Mouse (Mus musculus) lung, embryonic 15.5 days (tissue): ENCODE data around the gene Fgfr1op. TPM values are rescaled to one million over a fixed set of nuclear protein-coding genes. Genes with fewer than 3 reads are reported as not detected.
A peak's percentile ranks its signal among the peaks of the same experiment; 100 is the strongest.
"Not testable (repeated sequence)": the region's sequence is repeated elsewhere in the genome, so short reads cannot be mapped to it uniquely, and the experiment has no call there.

Experiments used
- ATAC-seq: fragments of 200-750 bp; cut with Nextera tagmentation; 2 replicates; pipeline ENCODE4 v1.8.0; 2017; ENCODE audit warnings: moderate number of reproducible peaks, borderline replicate concordance; ENCODE audit not compliant: low FRiP score, low TSS enrichment; ENCODE audit errors: extremely low read depth
- H3K27ac ChIP-seq: fragments of 300-500 bp; sonication (generic); 2 replicates; pipeline ENCODE4 v1.5.1; 2015; ENCODE audit warnings: moderate library complexity, mild to moderate bottlenecking, inconsistent platforms
- H3K27me3 ChIP-seq: fragments of 300-500 bp; sonication (generic); 2 replicates; pipeline ENCODE4 v1.6.1; 2015; ENCODE audit warnings: inconsistent platforms
- H3K36me3 ChIP-seq: fragments of 300-500 bp; sonication (generic); 2 replicates; pipeline ENCODE4 v1.6.1; 2015; ENCODE audit warnings: inconsistent platforms
- H3K4me1 ChIP-seq: fragments of 300-500 bp; sonication (generic); 2 replicates; pipeline ENCODE4 v1.6.1; 2015; ENCODE audit warnings: inconsistent platforms
- H3K4me2 ChIP-seq: fragments of 300-500 bp; sonication (generic); 2 replicates; pipeline ENCODE4 v1.6.1; 2015; ENCODE audit warnings: inconsistent platforms, mild to moderate bottlenecking, moderate library complexity
- H3K4me3 ChIP-seq: fragments of 300-500 bp; sonication (generic); 2 replicates; pipeline ENCODE4 v1.5.1; 2015; ENCODE audit warnings: mild to moderate bottlenecking, inconsistent platforms
- H3K9ac ChIP-seq: fragments of 300-500 bp; sonication (generic); 2 replicates; pipeline ENCODE4 v1.6.1; 2015; ENCODE audit warnings: inconsistent platforms
- H3K9me3 ChIP-seq: fragments of 300-500 bp; sonication (generic); 2 replicates; pipeline ENCODE4 v1.6.1; 2016; ENCODE audit warnings: inconsistent platforms
- WGBS: fragments of 180-500 bp; shearing (Covaris S2); methylation state at CpG from one replicate; pipeline ENCODE4 v1.1.7; 2015; 5-methylcytosine and 5-hydroxymethylcytosine counted together
- polyA plus RNA-seq: library from polyadenylated mRNA; unstranded; fragments of >200 nt; fragmentation: Nextera tagmentation; extraction: Ambion mirVana; gene quantifications from 2 replicates; pipeline ENCODE4 v1.2.1, GENCODE M21; 2015

Gene Fgfr1op
- polyA plus RNA-seq, 1 experiment from 2014 or later = 35.9 TPM

DNA sequence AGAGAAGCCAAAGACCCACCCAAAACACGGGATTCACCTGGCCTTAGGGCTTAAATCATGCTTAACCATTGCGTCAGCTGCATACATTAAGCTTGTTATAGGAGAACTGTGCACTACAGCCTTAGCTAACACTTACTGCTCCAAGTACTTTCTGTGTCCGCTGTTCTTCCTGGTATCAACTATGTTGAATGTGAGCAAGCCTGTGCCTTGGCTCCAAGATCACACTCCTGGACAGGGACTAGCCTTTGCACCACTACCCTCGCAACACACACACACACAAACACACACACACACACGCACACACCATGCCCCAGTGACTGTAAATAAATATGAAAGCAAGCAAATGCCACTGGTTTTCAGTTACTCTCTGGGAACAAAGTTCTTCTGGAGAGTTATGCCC lies 18.4 kb upstream of the Fgfr1op start:
- not testable (repeated sequence) for ATAC-seq, H3K9ac ChIP-seq

DNA sequence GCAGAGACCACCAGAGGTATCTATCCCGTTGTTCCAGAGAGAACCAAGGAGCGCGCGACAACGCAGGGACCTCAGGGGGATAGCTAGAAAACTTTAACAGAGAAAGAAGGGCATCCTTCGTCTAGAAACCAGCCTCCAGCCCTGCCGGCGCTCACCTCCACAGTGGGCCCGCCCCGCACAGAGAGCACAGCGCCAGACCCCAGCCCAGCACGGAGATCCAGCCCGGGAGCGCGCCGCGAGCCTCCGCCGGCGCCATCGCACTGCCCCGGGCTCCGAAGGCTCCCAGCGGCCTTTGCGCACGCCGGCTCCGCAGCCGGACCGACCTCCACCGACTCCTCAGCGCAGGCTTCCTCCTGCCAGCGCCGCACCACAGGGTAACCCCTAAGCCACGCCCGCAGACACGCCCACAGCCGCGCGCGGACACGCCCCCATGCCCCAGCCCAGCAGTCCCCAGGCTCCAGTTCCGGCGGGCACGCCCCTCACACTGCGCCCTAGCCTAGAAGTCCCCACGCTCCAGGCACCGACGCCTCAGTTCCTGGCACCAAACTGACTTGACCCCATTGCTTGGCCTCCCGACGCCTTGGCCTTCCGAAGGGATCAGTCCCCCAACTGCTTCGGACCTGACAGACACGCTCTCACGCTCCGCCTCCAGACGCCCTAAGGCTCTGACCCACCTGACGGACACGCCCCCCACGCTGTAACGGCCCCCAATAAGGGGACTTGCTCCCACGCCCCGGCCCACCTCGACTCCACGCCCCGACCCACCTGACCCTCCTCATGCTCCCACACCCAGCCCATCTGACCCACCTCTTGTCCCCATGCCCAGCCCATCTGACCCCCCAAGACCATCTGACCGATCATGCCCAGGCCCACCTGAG lies 17.6 kb upstream of the Fgfr1op start, which contains the start of the genes Gm49673 and Rnaset2a:
Gene Gm49673, minus strand, starts transcription at position 350 of the 878 bp plus-strand sequence.
Gene Rnaset2a, minus strand, starts transcription at position 659 of the 878 bp plus-strand sequence.
- H3K27ac ChIP-seq = peak within 1 kb of the TSS; percentile 67
- peak within 1 kb of the TSS; percentile 59 for H3K4me3 ChIP-seq
- not testable (repeated sequence) for H3K9me3 ChIP-seq, H3K27me3 ChIP-seq, H3K36me3 ChIP-seq, H3K4me1 ChIP-seq
- ATAC-seq = peak; percentile 98
- 2% methylated on average over 41 of the region's 67 CpGs for WGBS
- H3K4me2 ChIP-seq = peak within 1 kb of the TSS; percentile 61
- peak within 1 kb of the TSS; percentile 60 for H3K9ac ChIP-seq

More for the DNA sequence above, 18.4 kb upstream of the Fgfr1op start:
- not testable (repeated sequence) for H3K36me3 ChIP-seq, H3K9me3 ChIP-seq, H3K27ac ChIP-seq, H3K27me3 ChIP-seq, H3K4me1 ChIP-seq
- WGBS = 11% methylated on average over 5 of the region's 5 CpGs
- Histone ChIP-seq H3K4me2 (peak overlapping the region; percentile 55), H3K4me3 (peak overlapping the region; percentile 59)

DNA sequence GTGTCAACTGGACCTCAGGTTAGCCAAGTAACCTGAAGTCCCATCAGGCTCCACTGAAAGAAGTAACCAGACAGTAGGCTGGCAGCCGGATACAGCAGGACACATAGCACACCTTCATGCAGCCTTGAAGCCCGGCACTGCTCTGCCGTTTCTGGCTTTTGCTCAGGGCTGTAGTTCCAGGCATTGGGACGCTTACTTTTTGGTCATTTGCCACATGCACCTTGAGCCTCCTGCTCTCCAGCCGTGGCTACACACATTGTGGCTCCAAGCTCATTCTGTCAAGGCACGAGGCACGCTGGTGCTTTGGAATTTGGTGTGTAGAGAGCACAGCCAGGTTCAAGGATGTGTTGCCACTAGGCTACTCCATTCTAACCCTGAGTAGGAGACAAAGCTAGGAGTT lies 10.3 kb upstream of the Fgfr1op start:
- H3K4me2 ChIP-seq, H3K27ac ChIP-seq, H3K4me1 ChIP-seq, H3K27me3 ChIP-seq, H3K9me3 ChIP-seq, H3K36me3 ChIP-seq, H3K4me3 ChIP-seq, ATAC-seq, H3K9ac ChIP-seq: not testable (repeated sequence)
- 75% methylated on average over 7 of the region's 7 CpGs for WGBS

DNA sequence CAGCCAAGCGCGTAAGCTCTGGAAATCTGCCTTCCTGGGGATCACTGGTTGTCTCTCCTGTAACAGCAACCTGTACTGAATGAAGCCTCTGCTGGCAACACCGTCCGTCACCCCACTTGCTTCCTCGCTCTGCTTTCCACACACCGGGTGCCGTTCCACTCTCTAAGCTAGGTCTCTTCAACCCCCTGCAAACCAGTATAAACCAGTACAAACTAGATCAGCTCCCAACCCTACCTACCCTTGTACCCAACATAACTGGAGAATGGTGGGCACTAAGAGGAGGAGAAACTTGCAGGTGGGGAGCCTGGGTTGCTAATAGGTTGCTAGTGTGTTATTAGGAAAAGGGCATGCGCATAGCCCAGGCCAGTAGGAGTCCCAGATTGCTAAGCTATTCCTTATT lies 9.3 kb upstream of the Fgfr1op start:
- 100% methylated on average over 1 of the region's 8 CpGs for WGBS
- H3K9ac ChIP-seq, H3K36me3 ChIP-seq, H3K4me1 ChIP-seq, H3K4me2 ChIP-seq, H3K27ac ChIP-seq, ATAC-seq, H3K9me3 ChIP-seq, H3K4me3 ChIP-seq, H3K27me3 ChIP-seq: not testable (repeated sequence)

DNA sequence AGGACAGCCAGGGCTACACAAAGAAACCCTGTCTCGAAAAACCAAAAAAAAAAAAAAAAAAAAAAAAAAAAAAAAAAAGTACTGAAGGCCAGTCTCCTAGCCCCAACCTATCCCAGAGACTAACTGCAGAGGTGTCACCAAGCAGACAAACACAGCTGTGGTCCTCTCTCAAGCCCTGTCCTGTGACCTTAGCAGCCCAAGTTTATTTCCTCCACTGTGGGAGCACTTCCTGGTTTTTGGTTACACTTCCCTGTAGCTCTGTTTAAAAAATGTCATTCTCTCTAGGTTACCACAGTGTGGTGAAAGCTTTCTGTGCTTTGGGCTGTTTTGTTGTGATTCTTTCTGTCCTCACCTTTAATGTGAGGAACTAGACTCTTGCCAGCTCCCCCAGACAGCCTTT lies 6.7 kb upstream of the Fgfr1op start:
- not testable (repeated sequence) for H3K4me1 ChIP-seq, H3K27me3 ChIP-seq, H3K4me3 ChIP-seq, H3K27ac ChIP-seq, H3K9me3 ChIP-seq, ATAC-seq, H3K4me2 ChIP-seq, H3K36me3 ChIP-seq, H3K9ac ChIP-seq
- 40% methylated on average over 1 of the region's 1 CpGs for WGBS

DNA sequence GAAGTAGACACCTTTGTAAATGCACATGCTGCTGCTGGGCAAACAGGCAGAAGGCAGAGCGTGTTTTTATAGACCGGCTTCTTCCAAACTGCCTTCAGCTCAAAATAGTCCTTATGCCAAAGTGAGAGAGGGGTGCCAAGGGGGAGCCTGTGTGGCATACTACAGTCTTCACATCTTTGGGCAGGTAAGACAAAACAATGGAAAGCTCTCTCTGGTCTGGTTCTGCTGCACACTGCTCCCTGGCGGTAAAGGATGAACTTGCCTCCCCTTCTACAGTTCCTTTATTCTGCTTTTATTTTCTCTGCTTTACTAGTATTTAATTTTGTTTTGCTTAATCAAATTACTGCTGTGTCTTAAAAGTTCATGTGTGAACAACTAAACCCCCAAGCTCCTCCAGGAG lies 4.3 kb upstream of the Fgfr1op start:
- H3K36me3 ChIP-seq, H3K4me2 ChIP-seq, H3K4me1 ChIP-seq, H3K9ac ChIP-seq, ATAC-seq, H3K27me3 ChIP-seq, H3K9me3 ChIP-seq, H3K27ac ChIP-seq, H3K4me3 ChIP-seq: not testable (repeated sequence)
- 46% methylated on average over 2 of the region's 3 CpGs for WGBS

DNA sequence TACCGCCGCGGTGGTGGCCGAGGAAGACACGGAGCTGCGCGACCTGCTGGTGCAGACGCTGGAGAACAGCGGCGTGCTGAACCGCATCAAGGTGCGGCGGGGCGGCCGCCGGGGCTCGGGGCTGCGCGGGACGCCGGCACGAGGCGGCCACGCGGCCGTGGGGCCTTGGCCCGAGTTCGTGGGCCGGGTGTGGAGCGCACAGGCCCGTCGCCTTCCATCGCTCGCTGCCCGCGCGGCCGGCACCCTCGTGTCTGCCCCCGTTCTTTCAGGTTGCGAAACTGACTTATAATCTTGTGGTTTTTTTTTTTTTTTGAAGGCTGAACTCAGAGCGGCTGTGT lies 276 bp downstream of the Fgfr1op start:
- Histone ChIP-seq H3K27ac (peak overlapping the region; percentile 61; the same call in 1 of the 2 replicates), H3K9ac (peak overlapping the region; percentile 44; the same call in 1 of the 2 replicates), H3K4me3 (peak overlapping the region; percentile 55), H3K36me3 (peaks cover 13% of the 10 kb centered on the region), H3K4me2 (peak overlapping the region; percentile 44)
- WGBS = under 1% methylated on average over 39 of the region's 42 CpGs
- not testable (repeated sequence) for H3K27me3 ChIP-seq, H3K9me3 ChIP-seq, ATAC-seq, H3K4me1 ChIP-seq

DNA sequence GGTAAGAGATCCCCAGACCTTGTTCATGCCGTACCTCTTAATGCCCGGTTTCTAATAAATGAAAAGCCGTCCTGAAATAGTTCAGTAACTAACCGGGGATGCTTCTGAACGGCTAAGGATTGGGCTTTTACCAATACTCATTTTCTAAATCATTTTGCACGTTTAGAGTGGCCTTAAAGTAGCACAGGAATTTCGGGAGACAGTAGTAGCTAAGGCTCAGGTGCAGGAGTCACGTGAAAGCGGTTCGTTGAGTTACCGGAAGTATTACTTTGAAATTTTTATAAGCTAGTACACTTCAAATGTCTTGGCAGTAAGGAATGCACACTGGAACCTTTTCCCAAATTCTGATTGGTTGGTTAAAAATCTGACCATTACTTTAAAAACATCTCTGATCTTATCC lies 676 bp downstream of the Fgfr1op start:
- H3K9ac ChIP-seq, H3K4me1 ChIP-seq, H3K27ac ChIP-seq, ATAC-seq, H3K9me3 ChIP-seq, H3K27me3 ChIP-seq: not testable (repeated sequence)
- peaks cover 17% of the 10 kb centered on the region for H3K36me3 ChIP-seq
- peak overlapping the region; percentile 55 for H3K4me3 ChIP-seq
- peak overlapping the region; percentile 44 for H3K4me2 ChIP-seq
- under 1% methylated on average over 11 of the region's 11 CpGs for WGBS

DNA sequence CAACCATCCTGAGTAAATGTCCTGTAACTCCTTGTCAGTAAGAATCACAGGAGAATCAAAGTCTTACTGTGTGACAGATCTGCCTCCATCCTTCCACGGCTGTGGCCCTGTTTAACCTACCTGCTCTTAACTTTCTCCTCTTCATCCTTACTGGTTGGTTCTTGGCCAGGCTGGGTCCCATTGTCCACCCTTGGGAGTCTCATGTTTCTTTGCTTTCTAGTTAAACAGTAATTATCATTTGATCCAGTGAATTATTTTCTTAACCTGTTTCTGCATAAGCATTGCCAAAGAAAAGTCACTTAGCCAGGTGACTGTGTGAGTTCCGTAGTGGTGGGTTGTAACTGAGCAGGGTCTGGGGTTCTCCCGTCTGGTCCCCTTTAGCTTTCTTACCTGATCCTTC lies 1.2 kb downstream of the Fgfr1op start:
- not testable (repeated sequence) for ATAC-seq
- WGBS = 23% methylated on average over 2 of the region's 3 CpGs
- peak overlapping the region; percentile 44 for H3K4me2 ChIP-seq

DNA sequence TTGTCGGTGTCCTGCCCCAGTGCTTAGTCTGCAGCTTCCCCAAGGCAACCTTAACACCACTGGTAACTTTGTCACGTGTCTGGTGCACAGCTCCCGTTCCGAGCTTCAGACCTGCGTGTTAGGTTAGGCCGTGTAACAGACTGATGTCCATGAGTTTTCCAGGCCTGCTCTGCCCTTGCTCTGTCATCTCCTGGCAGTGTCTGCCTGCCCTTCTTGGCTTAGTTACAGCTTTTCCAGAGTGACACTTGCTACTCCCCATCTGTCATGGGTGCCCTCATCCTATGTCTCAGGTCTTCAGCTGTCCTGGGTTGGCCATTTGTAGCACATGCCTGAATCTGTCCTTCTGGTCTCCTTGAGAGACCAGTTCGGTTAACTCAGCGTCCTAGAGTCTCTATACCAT lies 2.1 kb downstream of the Fgfr1op start:
- peaks cover 26% of the 10 kb centered on the region for H3K36me3 ChIP-seq

More for the DNA sequence above, 1.2 kb downstream of the Fgfr1op start:
- H3K27me3 ChIP-seq, H3K9ac ChIP-seq, H3K4me1 ChIP-seq, H3K27ac ChIP-seq, H3K9me3 ChIP-seq: not testable (repeated sequence)
- Histone ChIP-seq H3K4me3 (peak overlapping the region; percentile 55), H3K36me3 (peaks cover 21% of the 10 kb centered on the region)

DNA sequence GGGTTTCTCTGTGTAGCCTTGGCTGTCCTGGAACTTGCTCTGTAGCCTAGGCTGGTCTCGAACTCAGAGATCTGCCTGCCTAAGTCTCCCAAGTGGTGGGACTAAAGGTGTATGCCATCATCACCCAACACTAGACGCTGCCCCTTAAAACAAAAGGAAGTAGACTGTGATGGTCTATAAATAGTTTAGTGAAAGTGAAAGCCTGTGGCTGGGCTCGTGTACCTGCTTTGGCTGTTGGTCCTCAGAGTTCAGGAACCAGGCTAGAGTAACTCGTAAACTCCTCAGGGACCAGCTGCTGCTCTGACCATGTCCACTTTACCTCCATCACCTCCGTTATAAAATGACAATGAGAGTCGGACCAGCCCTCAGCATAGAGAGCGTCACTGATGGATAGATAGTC lies 5.0 kb downstream of the Fgfr1op start:
- no peaks in the 10 kb centered on the region for H3K4me1 ChIP-seq
- H3K36me3 ChIP-seq = peaks cover 44% of the 10 kb centered on the region
- H3K9ac ChIP-seq = no peak overlapping the region
- no peak overlapping the region for H3K4me2 ChIP-seq
- H3K4me3 ChIP-seq = no peak overlapping the region
- 84% methylated on average over 7 of the region's 7 CpGs for WGBS
- H3K27me3 ChIP-seq = no peaks in the 10 kb centered on the region
- H3K9me3 ChIP-seq = no peaks in the 10 kb centered on the region
- no peak for ATAC-seq
- H3K27ac ChIP-seq = no peak overlapping the region

More for the DNA sequence above, 2.1 kb downstream of the Fgfr1op start:
- ATAC-seq, H3K9me3 ChIP-seq, H3K4me2 ChIP-seq, H3K27me3 ChIP-seq, H3K9ac ChIP-seq, H3K4me3 ChIP-seq, H3K4me1 ChIP-seq, H3K27ac ChIP-seq: not testable (repeated sequence)
- WGBS = 88% methylated on average over 6 of the region's 8 CpGs

DNA sequence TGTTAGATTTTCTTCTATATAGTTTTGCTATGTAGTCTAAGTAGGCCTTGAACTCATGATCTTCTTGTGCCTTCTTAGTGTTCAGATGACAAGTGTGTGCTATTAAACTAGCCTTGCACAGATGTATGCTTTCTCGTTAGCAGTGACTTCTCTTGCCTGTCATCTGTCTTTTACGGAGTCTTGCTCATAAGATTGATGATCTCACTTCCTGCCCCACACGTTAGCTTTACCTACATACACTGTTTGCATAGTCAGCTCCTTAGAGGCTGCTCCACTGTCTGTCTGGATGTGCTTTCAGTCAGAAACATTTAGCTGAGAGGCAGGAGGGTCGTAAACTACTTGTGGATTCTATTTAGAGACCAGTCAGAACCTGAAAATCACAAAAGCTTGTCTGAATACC lies 5.8 kb downstream of the Fgfr1op start:
- peaks cover 51% of the 10 kb centered on the region for H3K36me3 ChIP-seq
- H3K9me3 ChIP-seq = no peaks in the 10 kb centered on the region
- 52% methylated on average over 4 of the region's 4 CpGs for WGBS
- ATAC-seq = no peak
- H3K4me1 ChIP-seq = no peaks in the 10 kb centered on the region
- no peak overlapping the region for H3K4me2 ChIP-seq
- no peak overlapping the region for H3K4me3 ChIP-seq
- H3K9ac ChIP-seq = no peak overlapping the region
- H3K27ac ChIP-seq = no peak overlapping the region
- no peaks in the 10 kb centered on the region for H3K27me3 ChIP-seq
